Mouse (Mus musculus) heart, postnatal 25 days (tissue): ENCODE measurements at regions not wholly inside any gene's neighbourhood (a gene's known extent, or its start where the extent isn't known, plus 50 kb on each side); places are given as distances from the start of the nearest gene placed in this dataset.

ENCODE experiments used
- DNase-seq: peaks from one replicate; pipeline ENCODE4 v3.0.0; 2022; ENCODE audit warnings: low spot score
- intact Hi-C: fragments of 180-260 bp; cut with DNase I; formaldehyde crosslinking; loops from one replicate; pipeline ENCODE4 v1.15.1; 2025

- intact Hi-C loops: no loop called here
- no peak for DNase-seq
These were observed 302.9 kb downstream of the Pik3r1 start for GRCm38 (mm10) chr13:101464928-101465747.

GRCm38 (mm10) chr13:101456926-101457325, 311.1 kb downstream of the Pik3r1 start:
- DNase-seq: no peak
- intact Hi-C loops: no loop called here

- no peak for DNase-seq
- intact Hi-C loops: no loop called here
These were observed 313.7 kb downstream of the Pik3r1 start for GRCm38 (mm10) chr13:101454276-101454675.

GRCm38 (mm10) chr13:101450501-101450900, 317.5 kb downstream of the Pik3r1 start:
- intact Hi-C loops: no loop called here
- no peak for DNase-seq

GRCm38 (mm10) chr13:101439517-101439916, 328.5 kb downstream of the Pik3r1 start:
- no peak for DNase-seq
- intact Hi-C loops: no loop called here

GRCm38 (mm10) chr13:101439041-101439440, 329.0 kb downstream of the Pik3r1 start:
- DNase-seq: no peak
- intact Hi-C loops: no loop called here

GRCm38 (mm10) chr13:101433162-101433561, 334.9 kb downstream of the Pik3r1 start:
- DNase-seq: no peak
- intact Hi-C loops: no loop called here

- DNase-seq: no peak
- intact Hi-C loops: no loop called here
These were observed 340.4 kb downstream of the Pik3r1 start for GRCm38 (mm10) chr13:101427426-101428221.

- DNase-seq: no peak
- intact Hi-C loops: no loop called here
These were observed 341.6 kb downstream of the Pik3r1 start for GRCm38 (mm10) chr13:101426461-101426860.

- intact Hi-C loops: no loop called here
- no peak for DNase-seq
These were observed 345.9 kb downstream of the Pik3r1 start for GRCm38 (mm10) chr13:101422082-101422481.

GRCm38 (mm10) chr13:101419457-101420025, 348.5 kb downstream of the Pik3r1 start:
- no peak for DNase-seq
- intact Hi-C loops: no loop called here

GRCm38 (mm10) chr13:101418272-101418671, 349.7 kb downstream of the Pik3r1 start:
- DNase-seq: no peak
- intact Hi-C loops: no loop called here

GRCm38 (mm10) chr13:101408885-101409284, 359.1 kb downstream of the Pik3r1 start:
- no peak for DNase-seq
- intact Hi-C loops: no loop called here

GRCm38 (mm10) chr13:101407633-101408032, 360.4 kb downstream of the Pik3r1 start:
- no peak for DNase-seq
- intact Hi-C loops: no loop called here

- DNase-seq: no peak
- intact Hi-C loops: no loop called here
These were observed 394.3 kb downstream of the Pik3r1 start for GRCm38 (mm10) chr13:101373581-101374189.

- intact Hi-C loops: no loop called here
These were observed 396.1 kb downstream of the Pik3r1 start for GRCm38 (mm10) chr13:101371906-101372305.

GRCm38 (mm10) chr13:101368170-101368569, 399.8 kb downstream of the Pik3r1 start:
- DNase-seq: no peak
- intact Hi-C loops: no loop called here

More at GRCm38 (mm10) chr13:101371906-101372305, 396.1 kb downstream of the Pik3r1 start:
- no peak for DNase-seq

- DNase-seq: no peak
- intact Hi-C loops: no loop called here
These were observed 412.7 kb downstream of the Pik3r1 start for GRCm38 (mm10) chr13:101355363-101355762.

- no peak for DNase-seq
- intact Hi-C loops: no loop called here
These were observed 416.9 kb downstream of the Pik3r1 start for GRCm38 (mm10) chr13:101351123-101351522.

- intact Hi-C loops: no loop called here
- no peak for DNase-seq
These were observed 418.7 kb downstream of the Pik3r1 start for GRCm38 (mm10) chr13:101349354-101349753.
